Comparison of ENCODE assay signal across 25 mouse cellular contexts in the genomic region with DNA sequence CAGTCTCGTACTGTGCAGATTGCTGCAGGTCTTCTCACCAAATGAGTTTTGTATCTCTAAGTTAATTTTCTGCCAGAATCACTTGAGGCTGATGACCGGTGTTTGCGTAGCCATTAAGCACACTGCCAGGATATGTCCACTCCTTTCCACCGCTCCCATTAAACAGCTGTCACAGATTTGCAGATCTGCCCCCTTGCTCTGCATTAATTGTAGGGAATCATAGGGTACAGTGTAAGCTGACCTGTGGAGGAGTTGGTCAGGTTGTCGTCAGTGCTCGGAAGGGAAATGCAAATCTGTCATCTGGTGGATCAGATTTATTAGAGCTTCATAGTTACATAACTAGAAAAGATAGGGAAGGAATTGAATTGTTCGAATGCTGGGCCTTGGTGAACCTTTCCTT.
DNase-seq lines count a peak whose midpoint lies in the region; ATAC-seq and TF ChIP-seq lines count a peak whose summit lies in the region.
"Had no signal": no experiment of that assay in that cellular context is flagged by ENCODE, and none has a peak within 500 bp of the region (broad histone marks: within the 10 kb centered on the region; RNA-seq: fewer than 3 reads in every experiment).

No protein-coding gene starts in this region.

- no peaks in the 10 kb centered on the region for H3K36me3 ChIP-seq in forebrain, embryonic 14.5 days (ENCODE audit: control insufficient read depth, insufficient read depth, low read length)
- no peaks in the 10 kb centered on the region for H3K36me3 ChIP-seq in forebrain, postnatal 0 days (ENCODE audit: insufficient read depth)
- H3K36me3 ChIP-seq in kidney, embryonic 14.5 days (ENCODE audit: control insufficient read depth, insufficient read depth, low read length): no peaks in the 10 kb centered on the region
- H3K36me3 ChIP-seq in neural tube, embryonic 13.5 days: no peaks in the 10 kb centered on the region
- H3K36me3 ChIP-seq: limb, embryonic 15.5 days; liver, embryonic 15.5 days had no signal

- WGBS in forebrain, embryonic 14.5 days: 69% methylated on average over 7 of the region's 7 CpGs
- 66% methylated on average over 7 of the region's 7 CpGs for WGBS in forebrain, postnatal 0 days
- 36% methylated on average over 7 of the region's 7 CpGs for WGBS in kidney, embryonic 14.5 days
- 53% methylated on average over 7 of the region's 7 CpGs for WGBS in neural tube, embryonic 13.5 days

- H3K27ac ChIP-seq in forebrain, embryonic 14.5 days (ENCODE audit: low read depth, low read length): no peak overlapping the region
- H3K27ac ChIP-seq in forebrain, postnatal 0 days (ENCODE audit: low read depth, low read length): no peak overlapping the region
- no peak overlapping the region for H3K27ac ChIP-seq in kidney, embryonic 14.5 days (ENCODE audit: low read depth, low read length)
- H3K27ac ChIP-seq in neural tube, embryonic 13.5 days (replicated peaks): peak overlapping the region; percentile 43
- H3K27ac ChIP-seq: forebrain, embryonic 13.5 days; kidney, postnatal 0 days; limb, embryonic 10.5 days; limb, embryonic 15.5 days; liver, embryonic 15.5 days had no signal

- H3K9me3 ChIP-seq in forebrain, embryonic 14.5 days (replicated peaks; ENCODE audit: control insufficient read depth, low read length): no peaks in the 10 kb centered on the region
- H3K9me3 ChIP-seq in forebrain, postnatal 0 days (ENCODE audit: low read length): no peaks in the 10 kb centered on the region
- no peaks in the 10 kb centered on the region for H3K9me3 ChIP-seq in kidney, embryonic 14.5 days (ENCODE audit: control insufficient read depth, low read length)
- no peaks in the 10 kb centered on the region for H3K9me3 ChIP-seq in neural tube, embryonic 13.5 days
- H3K9me3 ChIP-seq: forebrain, embryonic 13.5 days; limb, embryonic 10.5 days; limb, embryonic 15.5 days; liver, embryonic 15.5 days had no signal

- peaks cover 4% of the 10 kb centered on the region for H3K4me1 ChIP-seq in forebrain, embryonic 14.5 days (ENCODE audit: control insufficient read depth, insufficient read depth, low read length)
- H3K4me1 ChIP-seq in forebrain, postnatal 0 days (ENCODE audit: insufficient read depth): 0 out of 2 replicates have a peak, but pooled peaks cover 7% of the 10 kb centered on the region
- H3K4me1 ChIP-seq in kidney, embryonic 14.5 days (ENCODE audit: control insufficient read depth, insufficient read depth, low read length): peaks cover 20% of the 10 kb centered on the region
- H3K4me1 ChIP-seq in neural tube, embryonic 13.5 days (replicated peaks): peaks cover 43% of the 10 kb centered on the region
- H3K4me1 ChIP-seq: limb, embryonic 15.5 days had no signal

- no peak for DNase-seq in forebrain, embryonic 14.5 days (ENCODE audit: low spot score)
- DNase-seq in forebrain, postnatal 0 days: no peak
- no peak for DNase-seq in kidney, adult 11 months
- no peak for DNase-seq in neural tube, embryonic 10.5 days (ENCODE audit: extremely low spot score, low spot score)
- no peak for DNase-seq in frontal cortex, postnatal 36 days (ENCODE audit: low spot score in 2 of 2)
- DNase-seq: adrenal gland, adult 2 months; B cell, adult 2 months; cerebellum, adult 11 months; cerebellum, postnatal 10 days; kidney, adult 2 months; kidney, postnatal 4 days; layer of hippocampus, adult 9-11 months; lung, embryonic 14.5 days; lung, postnatal 14 days; right cerebral cortex, postnatal 25 days; spleen, adult 18-20 months; thymus, postnatal 14 days had no signal

- no peak overlapping the region for H3K4me3 ChIP-seq in forebrain, embryonic 14.5 days (ENCODE audit: low read depth, low read length)
- no peak overlapping the region for H3K4me3 ChIP-seq in forebrain, postnatal 0 days (ENCODE audit: low read depth, low read length)
- no peak overlapping the region for H3K4me3 ChIP-seq in kidney, embryonic 14.5 days (ENCODE audit: low read length)
- no peak overlapping the region for H3K4me3 ChIP-seq in neural tube, embryonic 13.5 days
- H3K4me3 ChIP-seq: erythroblast, embryonic 14.5 days; forebrain, embryonic 13.5 days; limb, embryonic 10.5 days; limb, embryonic 15.5 days; liver, embryonic 15.5 days had no signal

- no peak overlapping the region for H3K4me2 ChIP-seq in forebrain, embryonic 14.5 days (ENCODE audit: low read length)
- no peak overlapping the region for H3K4me2 ChIP-seq in forebrain, postnatal 0 days (ENCODE audit: low read depth)
- H3K4me2 ChIP-seq in kidney, embryonic 14.5 days (replicated peaks; ENCODE audit: low read depth, low read length): no peak overlapping the region
- no peak overlapping the region for H3K4me2 ChIP-seq in neural tube, embryonic 13.5 days
- H3K4me2 ChIP-seq: forebrain, embryonic 13.5 days; limb, embryonic 15.5 days; liver, embryonic 15.5 days; lung, embryonic 14.5 days had no signal

- ATAC-seq in forebrain, embryonic 14.5 days: no peak
- ATAC-seq in forebrain, postnatal 0 days: no peak
- 0 out of 2 replicates have a peak, but pooled peaks have one; percentile 16 for ATAC-seq in kidney, embryonic 14.5 days (ENCODE audit: low FRiP score, low TSS enrichment)
- ATAC-seq in neural tube, embryonic 13.5 days (ENCODE audit: low read depth): no peak
- ATAC-seq: forebrain, embryonic 13.5 days had no signal

- H3K9ac ChIP-seq in forebrain, embryonic 14.5 days (ENCODE audit: low read length): 0 out of 2 replicates have a peak overlapping the region, but pooled peaks have one; percentile 32
- H3K9ac ChIP-seq in forebrain, postnatal 0 days: no peak overlapping the region
- no peak overlapping the region for H3K9ac ChIP-seq in kidney, embryonic 14.5 days (ENCODE audit: low read depth, low read length)
- H3K9ac ChIP-seq in neural tube, embryonic 13.5 days: no peak overlapping the region
- H3K9ac ChIP-seq: forebrain, embryonic 13.5 days; limb, embryonic 15.5 days; liver, embryonic 15.5 days; lung, embryonic 14.5 days had no signal

- no peaks in the 10 kb centered on the region for H3K27me3 ChIP-seq in forebrain, embryonic 14.5 days (replicated peaks; ENCODE audit: control insufficient read depth, insufficient read depth, low read length)
- no peaks in the 10 kb centered on the region for H3K27me3 ChIP-seq in forebrain, postnatal 0 days (ENCODE audit: insufficient read depth, low read length)
- no peaks in the 10 kb centered on the region for H3K27me3 ChIP-seq in kidney, embryonic 14.5 days (ENCODE audit: control insufficient read depth, insufficient read depth, low read length)
- no peaks in the 10 kb centered on the region for H3K27me3 ChIP-seq in neural tube, embryonic 13.5 days
- H3K27me3 ChIP-seq: forebrain, embryonic 13.5 days; limb, embryonic 15.5 days; liver, embryonic 15.5 days had no signal

- TF ChIP-seq CTCF in forebrain, postnatal 0 days (IDR thresholded peaks at IDR 0.05; ENCODE audit: low read depth): no peak
